Mouse (Mus musculus): ENCODE measurements around the gene Tmem186. TPM values are rescaled to one million over a fixed set of nuclear protein-coding genes. Genes with fewer than 3 reads are reported as not detected.

The Tmem186 gene
- polyA plus RNA-seq, 1 experiment from 2014 or later: 21.1 TPM

GRCm38 (mm10) chr16:8596336-8596735 lies 41.2 kb downstream of the Tmem186 start:
- no peak overlapping the region for H3K4me3 ChIP-seq
- H3K4me2 ChIP-seq (replicated peaks): no peak overlapping the region
- no peak overlapping the region for H3K9ac ChIP-seq
- H3K9me3 ChIP-seq: no peaks in the 10 kb centered on the region
- no peak for ATAC-seq (ENCODE audit: low FRiP score, low read depth)
- H3K27ac ChIP-seq: no peak overlapping the region
- peaks cover 17% of the 10 kb centered on the region for H3K36me3 ChIP-seq
- H3K27me3 ChIP-seq: no peaks in the 10 kb centered on the region
- peaks cover 4% of the 10 kb centered on the region; the same call in 1 of the 2 replicates for H3K4me1 ChIP-seq
- WGBS: 79% methylated on average over 4 of the region's 4 CpGs

GRCm38 (mm10) chr16:8595411-8595810 lies 42.1 kb downstream of the Tmem186 start:
- no peak for ATAC-seq (ENCODE audit: low FRiP score, low read depth)
- no peak overlapping the region for H3K4me3 ChIP-seq
- WGBS: 82% methylated on average over 4 of the region's 4 CpGs

GRCm38 (mm10) chr16:8585056-8585455 lies 52.5 kb downstream of the Tmem186 start:
- Histone ChIP-seq H3K27ac (no peak overlapping the region), H3K4me1 (no peaks in the 10 kb centered on the region), H3K36me3 (peaks cover 68% of the 10 kb centered on the region), H3K9me3 (peaks cover 8% of the 10 kb centered on the region), H3K27me3 (no peaks in the 10 kb centered on the region), H3K4me2 (replicated peaks) (no peak overlapping the region), H3K9ac (no peak overlapping the region), H3K4me3 (no peak overlapping the region)
- no peak for ATAC-seq (ENCODE audit: low FRiP score, low read depth)
- 66% methylated on average over 5 of the region's 5 CpGs for WGBS

More at GRCm38 (mm10) chr16:8595411-8595810, 42.1 kb downstream of the Tmem186 start:
- H3K27me3 ChIP-seq: no peaks in the 10 kb centered on the region
- no peak overlapping the region for H3K27ac ChIP-seq
- H3K4me2 ChIP-seq (replicated peaks): no peak overlapping the region
- peaks cover 14% of the 10 kb centered on the region; the same call in 1 of the 2 replicates for H3K36me3 ChIP-seq
- H3K4me1 ChIP-seq: peaks cover 4% of the 10 kb centered on the region; the same call in 1 of the 2 replicates
- H3K9me3 ChIP-seq: no peaks in the 10 kb centered on the region
- H3K9ac ChIP-seq: no peak overlapping the region

GRCm38 (mm10) chr16:8584248-8584647 lies 53.3 kb downstream of the Tmem186 start:
- no peak overlapping the region for H3K4me3 ChIP-seq
- H3K36me3 ChIP-seq: peaks cover 60% of the 10 kb centered on the region
- H3K27ac ChIP-seq: no peak overlapping the region
- no peaks in the 10 kb centered on the region for H3K4me1 ChIP-seq
- no peak overlapping the region for H3K9ac ChIP-seq
- ATAC-seq (ENCODE audit: low FRiP score, low read depth): no peak
- no peak overlapping the region for H3K4me2 ChIP-seq (replicated peaks)
- WGBS: 92% methylated on average over 1 of the region's 1 CpGs
- H3K9me3 ChIP-seq: peaks cover 8% of the 10 kb centered on the region
- H3K27me3 ChIP-seq: no peaks in the 10 kb centered on the region

Small RNAs within 50 kb of the gene (microRNA-seq; reads per million reads assigned to microRNA genes)
- not detected for gene Gm22137

Other genes with a start within 250 kb of the Tmem186 start
- gene Tmem114, start 212.6 kb downstream of the Tmem186 start, polyA plus RNA-seq (2015; fragmentation: Nextera tagmentation; extraction: Ambion mirVana): 0.13 and 0.23 TPM in 2 replicates
- 22.8 and 24.7 TPM in 2 replicates for gene Mettl22, start 166.9 kb downstream of the Tmem186 start, polyA plus RNA-seq (2015; fragmentation: Nextera tagmentation; extraction: Ambion mirVana)
- 35.9 and 36.1 TPM in 2 replicates for gene Abat, start 124.3 kb downstream of the Tmem186 start, polyA plus RNA-seq (2015; fragmentation: Nextera tagmentation; extraction: Ambion mirVana)
- gene Pmm2, start within 50 bp of the Tmem186 start, polyA plus RNA-seq (2015; fragmentation: Nextera tagmentation; extraction: Ambion mirVana): 53.1 and 53.3 TPM in 2 replicates
- gene Carhsp1, start 34.4 kb upstream of the Tmem186 start, polyA plus RNA-seq (2015; fragmentation: Nextera tagmentation; extraction: Ambion mirVana): 108 and 109 TPM in 2 replicates
- not detected in 2 replicates for gene Gm5767, start 43.1 kb upstream of the Tmem186 start, polyA plus RNA-seq (2015; fragmentation: Nextera tagmentation; extraction: Ambion mirVana)
- 31.9 and 36.8 TPM in 2 replicates for gene Usp7, start 154.6 kb upstream of the Tmem186 start, polyA plus RNA-seq (2015; fragmentation: Nextera tagmentation; extraction: Ambion mirVana)
- gene 1810013L24Rik, start 192.4 kb upstream of the Tmem186 start, polyA plus RNA-seq (2015; fragmentation: Nextera tagmentation; extraction: Ambion mirVana): 21.2 and 21.3 TPM in 2 replicates